Mouse (Mus musculus): ENCODE results near the gene Ube2e1. TPM values are rescaled to one million over a fixed set of nuclear protein-coding genes. Genes with fewer than 3 reads are reported as not detected.
"Not testable (repeated sequence)": the region's sequence is repeated elsewhere in the genome, so short reads cannot be mapped to it uniquely, and the experiment has no call there.

The Ube2e1 gene
- total and polyA plus RNA-seq, 2 experiments from 2014 or later, result 45.1 to 152 TPM

DNA sequence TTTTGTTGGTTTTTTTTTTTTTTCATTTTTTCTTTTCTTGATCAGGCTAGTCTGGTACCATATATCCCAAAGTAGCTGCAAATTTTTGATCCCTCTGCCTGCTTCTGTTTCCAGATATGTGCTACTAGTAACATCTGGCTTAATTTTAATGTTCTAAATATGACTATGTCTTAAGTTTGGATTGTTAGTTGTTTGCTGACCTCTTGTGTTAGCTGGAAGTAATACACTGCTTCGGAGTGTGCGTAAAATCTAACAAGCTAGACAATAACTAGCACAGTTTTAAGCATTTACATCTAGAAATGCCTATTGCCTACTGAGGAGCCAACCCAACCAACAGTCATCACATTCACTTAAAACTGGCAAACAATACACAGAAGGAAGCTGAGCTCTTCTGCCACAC, 47.1 kb downstream of the Ube2e1 start:
- H3K36me3 ChIP-seq (ENCODE audit: insufficient read depth, low read length), result no peaks in the 10 kb centered on the region
- 74% methylated on average over 2 of the region's 2 CpGs for WGBS
- no peaks in the 10 kb centered on the region for H3K4me1 ChIP-seq (ENCODE audit: insufficient read depth, low read length)
- ATAC-seq (ENCODE audit: low FRiP score) (no peak), DNase-seq (ENCODE audit: low spot score) (peak; percentile 46)
- H3K9me3 ChIP-seq (ENCODE audit: low read length), result no peaks in the 10 kb centered on the region
- H3K4me2 ChIP-seq (ENCODE audit: low read depth, low read length, poor library complexity, severe bottlenecking), result no peak overlapping the region
- H3K27me3 ChIP-seq (ENCODE audit: insufficient read depth, low read length), result no peaks in the 10 kb centered on the region
- no peak overlapping the region for H3K9ac ChIP-seq (replicated peaks; ENCODE audit: low read length, poor library complexity, severe bottlenecking)
- H3K27ac ChIP-seq (ENCODE audit: low read depth, low read length), result no peak overlapping the region
- peak; percentile 72 for TF ChIP-seq CTCF (IDR thresholded peaks at IDR 0.05)
- H3K4me3 ChIP-seq (ENCODE audit: low read depth, low read length), result no peak overlapping the region

DNA sequence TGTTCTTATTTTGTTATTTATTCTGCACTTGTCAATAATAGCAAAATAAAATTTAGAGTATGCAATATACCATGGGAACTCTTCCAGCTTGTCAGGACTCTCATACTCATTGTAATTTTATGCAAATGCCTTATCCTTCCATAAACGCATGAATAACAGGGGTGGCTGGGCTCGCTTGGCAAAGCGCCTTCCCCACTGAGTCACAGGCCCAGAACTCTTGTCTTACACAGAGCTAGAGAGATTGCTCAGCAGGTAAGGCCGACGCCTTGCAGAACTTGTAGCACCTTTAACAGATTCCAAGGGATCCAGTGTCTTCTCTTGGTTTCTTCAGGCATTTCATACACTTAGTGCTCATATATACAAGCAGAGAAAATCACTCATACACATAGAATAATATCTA, 51.3 kb downstream of the Ube2e1 start:
- no peak overlapping the region for H3K27ac ChIP-seq (ENCODE audit: low read depth, low read length)
- no peak overlapping the region for H3K4me2 ChIP-seq (ENCODE audit: low read depth, low read length, poor library complexity, severe bottlenecking)
- no peak for TF ChIP-seq CTCF (IDR thresholded peaks at IDR 0.05)
- no peak overlapping the region for H3K4me3 ChIP-seq (ENCODE audit: low read depth, low read length)
- DNase-seq (ENCODE audit: low spot score) (no peak), ATAC-seq (ENCODE audit: low FRiP score) (no peak)
- H3K27me3 ChIP-seq (ENCODE audit: insufficient read depth, low read length), result no peaks in the 10 kb centered on the region
- no peak overlapping the region for H3K9ac ChIP-seq (replicated peaks; ENCODE audit: low read length, poor library complexity, severe bottlenecking)
- no peaks in the 10 kb centered on the region for H3K9me3 ChIP-seq (ENCODE audit: low read length)
- WGBS, result 80% methylated on average over 5 of the region's 5 CpGs
- peaks cover 13% of the 10 kb centered on the region; the same call in 1 of the 2 replicates for H3K36me3 ChIP-seq (ENCODE audit: insufficient read depth, low read length)
- no peaks in the 10 kb centered on the region for H3K4me1 ChIP-seq (ENCODE audit: insufficient read depth, low read length)

DNA sequence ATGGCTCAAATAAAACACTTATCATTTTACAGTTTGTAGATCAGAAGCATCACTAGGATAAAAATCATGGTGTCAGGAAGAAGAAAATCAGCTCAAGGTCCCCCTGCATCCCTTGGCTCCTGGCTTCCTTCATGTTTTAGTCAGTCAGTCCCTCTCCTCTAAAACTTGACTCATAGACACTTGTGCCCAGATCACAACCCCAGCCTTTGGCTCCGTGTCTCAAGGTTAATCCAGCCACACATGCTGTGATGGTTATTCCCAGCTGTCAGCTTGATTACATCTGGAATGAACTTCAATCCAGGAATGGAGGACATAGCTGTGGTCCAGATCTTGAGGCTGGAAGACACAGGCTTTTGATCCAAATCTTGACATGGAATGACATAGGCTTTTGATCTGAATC, 57.1 kb downstream of the Ube2e1 start:
- Histone ChIP-seq H3K4me1 (ENCODE audit: insufficient read depth, low read length) (peaks cover 2% of the 10 kb centered on the region; the same call in 1 of the 2 replicates), H3K27me3 (ENCODE audit: insufficient read depth, low read length) (no peaks in the 10 kb centered on the region), H3K4me3 (ENCODE audit: low read depth, low read length) (no peak overlapping the region), H3K9ac (replicated peaks; ENCODE audit: low read length, poor library complexity, severe bottlenecking) (no peak overlapping the region), H3K9me3 (ENCODE audit: low read length) (no peaks in the 10 kb centered on the region), H3K36me3 (ENCODE audit: insufficient read depth, low read length) (peaks cover 13% of the 10 kb centered on the region; the same call in 1 of the 2 replicates), H3K4me2 (ENCODE audit: low read depth, low read length, poor library complexity, severe bottlenecking) (no peak overlapping the region), H3K27ac (ENCODE audit: low read depth, low read length) (no peak overlapping the region)
- no peak for TF ChIP-seq CTCF (IDR thresholded peaks at IDR 0.05)
- DNase-seq (ENCODE audit: low spot score) (no peak), ATAC-seq (ENCODE audit: low FRiP score) (no peak)
- WGBS, result 46% methylated on average over 1 of the region's 1 CpGs

DNA sequence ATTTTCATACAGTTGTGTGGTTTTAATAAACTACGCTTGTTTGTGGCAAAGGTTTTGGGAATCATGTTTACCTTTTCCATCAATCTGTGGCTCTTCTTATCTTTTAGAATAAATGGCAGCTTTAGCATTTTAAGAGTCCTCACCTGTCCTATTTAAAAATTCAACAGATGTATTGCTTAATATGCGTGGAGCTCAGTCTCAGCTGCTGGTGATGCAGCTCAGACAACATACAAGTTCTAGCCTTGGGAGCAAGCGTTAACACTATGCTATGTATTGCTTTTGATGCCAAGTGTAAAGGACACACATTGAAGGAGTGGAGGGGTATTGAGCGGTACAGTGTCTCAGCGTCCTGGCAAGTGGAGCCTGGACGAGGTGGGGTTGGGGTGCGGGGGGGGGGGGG, 60.0 kb downstream of the Ube2e1 start:
- DNase-seq (ENCODE audit: low spot score), result peak; percentile 27

DNA sequence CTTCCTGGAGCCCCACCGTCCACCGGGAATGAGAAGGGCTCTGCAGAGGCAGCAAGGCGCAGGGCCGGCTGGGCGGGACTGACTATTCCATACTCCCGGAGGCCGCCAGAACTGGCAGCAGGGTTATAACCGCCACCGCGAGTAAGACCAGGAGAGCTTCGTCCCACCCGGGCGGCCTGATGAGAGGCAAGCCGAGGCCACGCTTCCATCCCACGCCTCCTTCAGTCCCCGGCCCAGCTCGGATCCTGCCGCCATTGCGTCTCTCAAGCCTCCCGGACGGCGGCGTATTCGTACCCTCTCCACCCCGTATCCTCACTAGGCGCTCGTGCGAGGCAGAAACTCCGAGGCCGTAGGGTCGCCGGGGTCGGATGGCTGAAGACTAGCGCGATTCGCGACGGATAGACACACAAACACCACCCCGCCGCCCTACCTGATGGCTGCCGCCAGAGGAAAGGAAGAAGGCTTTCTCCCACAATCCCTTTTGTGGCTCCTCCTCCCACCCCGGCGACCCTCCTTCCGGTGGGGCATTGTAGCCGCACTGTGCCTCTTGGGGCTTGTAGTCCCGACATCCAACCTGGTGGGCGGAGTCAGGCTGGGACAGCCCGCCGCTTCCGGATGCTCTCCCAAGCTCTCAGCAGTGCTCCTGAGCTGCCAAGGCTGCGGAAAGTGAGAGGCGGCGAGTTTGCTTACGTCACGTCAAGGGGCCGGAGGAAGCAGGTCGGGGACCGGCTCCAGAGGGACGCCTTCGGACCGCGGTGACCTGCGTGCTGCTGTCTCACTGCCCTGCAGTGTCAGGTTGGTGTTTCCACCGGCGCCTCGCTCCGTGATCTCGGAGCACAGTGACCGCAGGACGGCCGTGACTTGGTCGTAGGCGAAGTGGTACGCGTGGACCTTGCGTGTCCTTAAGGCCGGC, 60.9 kb downstream of the Ube2e1 start, which contains the start of the genes Nkiras1 and Rpl15:
Gene Nkiras1 (plus strand): TSS at position 608 of the 913 bp plus-strand sequence.
Gene Rpl15 (minus strand): TSS at position 863 of the 913 bp plus-strand sequence.
- Histone ChIP-seq H3K4me3 (ENCODE audit: low read depth, low read length) (peak within 1 kb of the TSS; percentile 88), H3K4me2 (ENCODE audit: low read depth, low read length, poor library complexity, severe bottlenecking) (peak within 1 kb of the TSS; percentile 59), H3K27ac (ENCODE audit: low read depth, low read length) (peak within 1 kb of the TSS; percentile 87), H3K27me3 (ENCODE audit: insufficient read depth, low read length) (no peaks in the 10 kb centered on the region), H3K36me3 (ENCODE audit: insufficient read depth, low read length) (no peaks in the 10 kb centered on the region), H3K9ac (replicated peaks; ENCODE audit: low read length, poor library complexity, severe bottlenecking) (peak within 1 kb of the TSS; percentile 97), H3K4me1 (ENCODE audit: insufficient read depth, low read length) (peaks cover 2% of the 10 kb centered on the region; the same call in 1 of the 2 replicates), H3K9me3 (ENCODE audit: low read length) (no peaks in the 10 kb centered on the region)
- ATAC-seq (ENCODE audit: low FRiP score), result peak; percentile 99
- DNase-seq (ENCODE audit: low spot score), result peak; percentile 99
- TF ChIP-seq CTCF (IDR thresholded peaks at IDR 0.05), result peak; percentile 53
- WGBS, result under 1% methylated on average over 78 of the region's 78 CpGs

More for the DNA sequence above, 60.0 kb downstream of the Ube2e1 start:
- Histone ChIP-seq H3K27me3 (ENCODE audit: insufficient read depth, low read length) (no peaks in the 10 kb centered on the region), H3K4me3 (ENCODE audit: low read depth, low read length) (peak overlapping the region; percentile 88), H3K27ac (ENCODE audit: low read depth, low read length) (peak overlapping the region; percentile 87; the same call in 1 of the 2 replicates), H3K36me3 (ENCODE audit: insufficient read depth, low read length) (no peaks in the 10 kb centered on the region), H3K4me2 (ENCODE audit: low read depth, low read length, poor library complexity, severe bottlenecking) (peak overlapping the region; percentile 59), H3K9me3 (ENCODE audit: low read length) (no peaks in the 10 kb centered on the region), H3K9ac (replicated peaks; ENCODE audit: low read length, poor library complexity, severe bottlenecking) (peak overlapping the region; percentile 71), H3K4me1 (ENCODE audit: insufficient read depth, low read length) (peaks cover 2% of the 10 kb centered on the region; the same call in 1 of the 2 replicates)
- TF ChIP-seq CTCF (IDR thresholded peaks at IDR 0.05), result no peak
- no peak for ATAC-seq (ENCODE audit: low FRiP score)
- 4% methylated on average over 6 of the region's 7 CpGs for WGBS

DNA sequence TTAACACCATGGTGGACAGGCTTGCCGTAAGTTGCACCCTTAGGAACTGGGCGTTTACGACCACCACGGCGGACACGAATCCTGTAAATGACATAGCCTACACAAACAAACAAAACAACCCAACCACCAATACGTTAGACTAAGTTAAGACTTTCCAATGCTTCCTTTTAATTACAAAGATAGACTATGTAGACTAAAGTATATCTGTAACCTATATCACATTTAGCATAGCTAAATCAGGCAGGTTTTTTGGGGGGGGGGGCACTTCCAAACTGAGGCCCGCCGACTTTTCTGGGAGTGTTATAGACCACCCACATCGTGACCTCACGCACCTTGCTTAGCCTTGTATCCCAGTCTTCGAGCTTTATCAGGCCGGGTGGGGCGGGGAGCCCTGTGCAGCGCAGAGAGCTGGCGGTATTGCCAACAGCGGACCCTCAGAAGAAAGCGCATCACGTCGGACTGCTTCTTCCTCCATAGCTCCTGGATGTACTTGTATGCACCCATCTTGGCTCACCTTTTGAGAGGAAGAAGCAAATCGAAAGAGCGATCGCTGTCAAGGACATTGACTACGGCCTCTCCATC, 61.6 kb downstream of the Ube2e1 start:
- DNase-seq (ENCODE audit: low spot score); H3K4me1 ChIP-seq (ENCODE audit: insufficient read depth, low read length); H3K36me3 ChIP-seq (ENCODE audit: insufficient read depth, low read length); H3K9me3 ChIP-seq (ENCODE audit: low read length); H3K27me3 ChIP-seq (ENCODE audit: insufficient read depth, low read length): not testable (repeated sequence)
- Histone ChIP-seq H3K27ac (ENCODE audit: low read depth, low read length) (peak overlapping the region; percentile 87), H3K4me3 (ENCODE audit: low read depth, low read length) (peak overlapping the region; percentile 88), H3K9ac (replicated peaks; ENCODE audit: low read length, poor library complexity, severe bottlenecking) (peak overlapping the region; percentile 97), H3K4me2 (ENCODE audit: low read depth, low read length, poor library complexity, severe bottlenecking) (peak overlapping the region; percentile 59)
- under 1% methylated on average over 18 of the region's 24 CpGs for WGBS
- ATAC-seq (ENCODE audit: low FRiP score), result peak; percentile 14
